Mouse (Mus musculus) neural tube, embryonic 11.5 days (tissue): ENCODE measurements around the gene Selenoi. TPM values are rescaled to one million over a fixed set of nuclear protein-coding genes. Genes with fewer than 3 reads are reported as not detected.

Experiments used
- ATAC-seq: fragments of 200-750 bp; cut with Nextera tagmentation; 2 replicates; pipeline ENCODE4 v1.8.0; 2017; ENCODE audit warnings: moderate number of reproducible peaks, mild to moderate bottlenecking, moderate TSS enrichment, moderate library complexity; ENCODE audit not compliant: insufficient read depth, low FRiP score, low TSS enrichment
- DNase-seq: peaks from one replicate; pipeline ENCODE4 v3.0.0-alpha.2; 2015; ENCODE audit warnings: low spot score
- H3K27ac ChIP-seq: fragments of 300-500 bp; sonication (generic); 2 replicates; pipeline ENCODE4 v1.5.1; 2014; ENCODE audit warnings: low read depth, mild to moderate bottlenecking, low read length
- H3K27me3 ChIP-seq: fragments of 300-500 bp; sonication (generic); 2 replicates; pipeline ENCODE4 v1.6.1; 2014; ENCODE audit warnings: mild to moderate bottlenecking, low read length, mixed read lengths; ENCODE audit not compliant: control insufficient read depth, insufficient read depth
- H3K36me3 ChIP-seq: fragments of 300-500 bp; sonication (generic); 2 replicates; pipeline ENCODE4 v1.6.1; 2014; ENCODE audit warnings: mild to moderate bottlenecking, low read length, moderate library complexity, mixed read lengths; ENCODE audit not compliant: control insufficient read depth, insufficient read depth
- H3K4me1 ChIP-seq: fragments of 300-500 bp; sonication (generic); 2 replicates; pipeline ENCODE4 v1.6.1; 2014; ENCODE audit warnings: low read length, mixed read lengths; ENCODE audit not compliant: control insufficient read depth, insufficient read depth
- H3K4me2 ChIP-seq: fragments of 300-500 bp; sonication (generic); 2 replicates; pipeline ENCODE4 v1.6.1; 2014; ENCODE audit warnings: low read depth, mild to moderate bottlenecking, moderate library complexity
- H3K4me3 ChIP-seq: fragments of 300-500 bp; sonication (generic); 2 replicates; pipeline ENCODE4 v1.5.1; 2014; ENCODE audit warnings: low read depth, low read length
- H3K9ac ChIP-seq: fragments of 300-500 bp; sonication (generic); 2 replicates; pipeline ENCODE4 v1.6.1; 2014; ENCODE audit warnings: mild to moderate bottlenecking, low read length
- H3K9me3 ChIP-seq: fragments of 300-500 bp; sonication (generic); 2 replicates; pipeline ENCODE4 v1.6.1; 2016; ENCODE audit warnings: low read length; ENCODE audit not compliant: control insufficient read depth
- WGBS: fragments of 180-500 bp; shearing (Covaris S2); extraction: QIAGEN DNeasy Blood & Tissue Kit; methylation state at CpG from one replicate; pipeline ENCODE4 v1.1.7; 2014; 5-methylcytosine and 5-hydroxymethylcytosine counted together
- polyA plus RNA-seq: library from polyadenylated mRNA; unstranded; fragments of >200 nt; fragmentation: Nextera tagmentation; extraction: Ambion mirVana; gene quantifications from 2 replicates; pipeline ENCODE4 v1.2.1, GENCODE M21; 2014

The Selenoi gene
- polyA plus RNA-seq, 1 experiment from 2014 or later = 28.2 TPM

DNA sequence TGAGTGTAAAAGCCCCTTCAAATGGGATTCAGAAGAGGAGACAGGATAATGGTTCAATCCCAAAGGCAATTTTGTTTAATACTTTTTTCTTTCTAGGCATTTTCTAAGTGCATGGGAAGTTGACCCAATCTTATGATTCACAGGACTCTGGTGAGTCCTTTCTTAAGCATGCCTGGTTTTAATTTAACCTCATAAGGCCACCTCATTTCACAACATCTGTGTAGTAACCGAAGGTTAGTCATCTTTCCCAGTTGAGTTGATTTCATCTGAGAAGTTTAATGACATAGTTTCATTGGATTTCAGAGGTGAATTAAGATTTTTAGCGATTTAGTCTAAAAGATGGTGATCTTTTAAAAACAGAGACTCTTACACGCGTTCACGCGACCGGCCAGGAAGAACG is 9.7 kb upstream of the Selenoi start:
- no peak overlapping the region for H3K27ac ChIP-seq
- no peak overlapping the region for H3K9ac ChIP-seq
- no peaks in the 10 kb centered on the region for H3K4me1 ChIP-seq
- H3K9me3 ChIP-seq = no peaks in the 10 kb centered on the region
- H3K4me2 ChIP-seq = no peak overlapping the region
- H3K4me3 ChIP-seq = no peak overlapping the region
- H3K36me3 ChIP-seq = no peaks in the 10 kb centered on the region
- DNase-seq = no peak
- WGBS = 97% methylated on average over 8 of the region's 8 CpGs
- ATAC-seq = no peak
- no peaks in the 10 kb centered on the region for H3K27me3 ChIP-seq

DNA sequence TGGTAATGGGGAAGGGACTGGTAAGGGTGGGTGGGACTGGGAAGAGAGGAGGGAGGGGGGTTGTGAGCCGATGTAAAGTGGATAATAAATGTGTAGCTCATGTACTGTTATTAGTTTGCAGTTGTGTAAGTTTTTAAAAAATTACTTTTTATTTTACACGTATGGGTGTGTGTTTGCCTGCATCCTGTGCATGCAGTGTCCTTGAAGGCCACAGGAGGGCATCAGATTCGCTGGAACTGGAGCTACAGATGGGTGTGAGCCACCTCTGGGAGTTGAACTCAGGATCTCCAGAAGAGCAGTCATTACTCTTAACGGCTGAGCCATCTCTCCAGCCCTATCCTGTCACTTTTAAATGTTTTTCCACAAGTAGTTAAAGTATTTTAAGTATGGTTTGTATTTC is 1.5 kb upstream of the Selenoi start:
- no peak for ATAC-seq
- Histone ChIP-seq H3K36me3 (no peaks in the 10 kb centered on the region), H3K9me3 (no peaks in the 10 kb centered on the region), H3K4me3 (no peak overlapping the region), H3K4me1 (0 out of 2 replicates have a peak, but pooled peaks cover 9% of the 10 kb centered on the region), H3K27me3 (no peaks in the 10 kb centered on the region), H3K4me2 (no peak overlapping the region), H3K9ac (no peak overlapping the region), H3K27ac (no peak overlapping the region)
- 86% methylated on average over 4 of the region's 4 CpGs for WGBS
- DNase-seq = no peak

DNA sequence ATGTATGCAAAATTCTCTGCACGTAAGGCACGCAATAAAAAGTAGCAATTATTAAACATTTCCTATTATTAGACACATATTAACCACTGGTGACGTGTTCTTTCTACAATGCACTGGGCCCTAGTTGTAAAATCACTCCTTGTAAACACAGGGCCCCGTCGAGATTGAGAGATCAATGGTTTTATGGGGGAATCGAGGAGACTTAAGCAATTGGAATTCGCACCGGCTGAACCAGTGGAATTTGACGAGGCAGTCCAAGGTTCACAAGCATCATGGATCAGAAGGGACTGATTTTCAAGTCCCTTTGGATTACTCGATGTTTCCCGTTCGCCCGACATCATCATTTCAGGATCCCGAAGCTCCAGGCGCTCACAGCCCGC is 500 bp upstream of the Selenoi start:
- Histone ChIP-seq H3K9me3 (no peaks in the 10 kb centered on the region), H3K4me2 (peak overlapping the region; percentile 55), H3K27ac (peak overlapping the region; percentile 45; the same call in 1 of the 2 replicates), H3K9ac (peak overlapping the region; percentile 55), H3K27me3 (no peaks in the 10 kb centered on the region), H3K4me3 (peak overlapping the region; percentile 75), H3K36me3 (no peaks in the 10 kb centered on the region), H3K4me1 (0 out of 2 replicates have a peak, but pooled peaks cover 9% of the 10 kb centered on the region)
- 49% methylated on average over 16 of the region's 16 CpGs for WGBS
- ATAC-seq (no peak), DNase-seq (no peak)

DNA sequence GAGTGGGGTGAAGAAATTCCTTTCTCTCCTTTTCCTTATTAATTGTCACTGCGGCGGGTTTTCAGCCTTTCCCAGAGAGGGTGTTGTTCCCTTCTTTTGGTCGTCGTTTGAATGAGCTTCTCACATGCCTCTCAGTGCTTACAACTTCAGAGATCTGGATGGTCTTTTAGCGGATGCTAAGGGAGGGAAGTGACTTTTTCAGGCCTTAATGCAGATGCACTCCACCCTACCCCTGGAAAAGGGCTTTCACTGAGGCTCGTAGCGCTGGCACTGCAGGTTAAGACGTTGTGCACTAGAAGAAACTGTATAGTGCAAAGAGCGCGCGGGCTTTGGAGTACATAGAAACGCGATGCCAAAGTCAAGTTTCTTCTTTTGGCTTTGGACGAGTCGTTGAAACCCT is 661 bp downstream of the Selenoi start:
- 5% methylated on average over 15 of the region's 15 CpGs for WGBS
- H3K36me3 ChIP-seq = no peaks in the 10 kb centered on the region
- peak overlapping the region; percentile 75 for H3K4me3 ChIP-seq
- peak overlapping the region; percentile 85 for H3K4me2 ChIP-seq
- no peaks in the 10 kb centered on the region for H3K27me3 ChIP-seq
- no peak for ATAC-seq
- H3K9me3 ChIP-seq = no peaks in the 10 kb centered on the region
- peak overlapping the region; percentile 73 for H3K9ac ChIP-seq
- 0 out of 2 replicates have a peak, but pooled peaks cover 9% of the 10 kb centered on the region for H3K4me1 ChIP-seq
- peak overlapping the region; percentile 85 for H3K27ac ChIP-seq
- no peak for DNase-seq

DNA sequence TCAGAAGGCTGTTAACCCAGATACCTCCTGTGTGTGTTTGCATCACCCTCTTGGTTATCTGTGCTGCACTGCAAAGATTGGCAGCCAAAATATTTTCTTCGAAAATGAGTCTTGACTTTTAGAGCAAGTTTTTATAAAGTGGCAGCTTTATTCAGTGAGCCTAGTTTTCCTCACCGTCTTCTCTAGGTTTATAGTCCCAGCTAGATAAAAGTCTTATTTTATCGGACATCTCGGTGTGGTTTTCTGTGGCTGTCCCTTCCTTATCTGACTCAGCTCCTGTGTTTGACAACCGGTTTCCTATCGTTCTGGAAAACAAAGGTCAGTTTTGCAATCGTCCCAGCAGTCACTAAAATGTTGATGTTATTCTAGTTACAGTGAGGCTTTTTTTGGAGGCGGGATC is 1.6 kb downstream of the Selenoi start:
- no peak for DNase-seq
- no peaks in the 10 kb centered on the region for H3K9me3 ChIP-seq
- peak overlapping the region; percentile 22; the same call in 1 of the 2 replicates for H3K9ac ChIP-seq

DNA sequence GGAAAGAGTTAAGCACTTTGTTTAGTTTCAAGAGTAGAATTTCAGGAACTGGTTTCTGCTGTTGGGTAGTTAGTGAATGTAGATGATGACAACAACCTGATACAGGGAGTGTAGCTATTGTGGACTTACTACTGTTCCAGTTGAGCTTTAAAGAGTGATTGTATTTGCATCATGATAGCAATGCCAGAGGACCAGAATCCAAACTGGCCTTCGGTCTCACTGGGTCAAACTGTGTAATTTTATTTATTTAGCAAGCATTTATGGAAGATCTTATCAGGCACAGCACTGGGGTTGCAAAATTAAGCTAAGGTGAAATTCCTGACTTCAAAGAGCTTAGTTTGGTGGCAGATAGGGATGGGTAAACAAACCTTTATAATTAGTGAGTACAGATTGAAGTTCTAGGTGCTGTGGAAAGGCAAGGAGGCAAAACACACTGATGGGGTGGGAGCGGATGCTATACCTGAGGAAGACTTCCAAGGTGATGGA is 3.3 kb downstream of the Selenoi start:
- WGBS = 95% methylated on average over 2 of the region's 2 CpGs
- no peak for ATAC-seq
- H3K9ac ChIP-seq = no peak overlapping the region
- H3K9me3 ChIP-seq = no peaks in the 10 kb centered on the region
- no peak overlapping the region for H3K4me3 ChIP-seq
- H3K27me3 ChIP-seq = no peaks in the 10 kb centered on the region
- H3K36me3 ChIP-seq = no peaks in the 10 kb centered on the region
- H3K4me1 ChIP-seq = 0 out of 2 replicates have a peak, but pooled peaks cover 9% of the 10 kb centered on the region
- H3K4me2 ChIP-seq = no peak overlapping the region
- H3K27ac ChIP-seq = no peak overlapping the region
- no peak for DNase-seq

More for the DNA sequence above, 1.6 kb downstream of the Selenoi start:
- Histone ChIP-seq H3K4me2 (peak overlapping the region; percentile 85), H3K4me3 (no peak overlapping the region), H3K36me3 (no peaks in the 10 kb centered on the region), H3K4me1 (0 out of 2 replicates have a peak, but pooled peaks cover 9% of the 10 kb centered on the region), H3K27ac (no peak overlapping the region), H3K27me3 (no peaks in the 10 kb centered on the region)
- ATAC-seq = no peak
- 72% methylated on average over 8 of the region's 8 CpGs for WGBS

DNA sequence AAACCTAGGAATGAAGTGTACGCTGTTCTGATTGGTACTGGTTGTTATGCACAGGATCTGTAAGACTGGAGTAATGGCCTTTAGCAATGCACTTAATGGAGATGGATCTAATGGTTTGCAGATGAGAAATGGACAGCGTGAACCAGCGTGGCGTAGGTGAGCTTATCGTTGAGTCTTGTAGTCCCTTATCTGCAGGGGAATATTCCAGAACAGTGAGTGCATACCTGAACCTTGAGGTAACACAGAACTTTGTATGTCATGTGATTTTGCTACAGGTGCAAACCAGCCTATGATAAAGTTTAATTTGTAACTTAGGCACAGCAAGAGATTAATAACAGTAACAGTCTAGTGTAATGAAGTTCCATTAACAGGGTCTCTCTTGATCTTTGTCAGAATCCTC is 6.2 kb downstream of the Selenoi start:
- no peak for ATAC-seq
- H3K9ac ChIP-seq = no peak overlapping the region
- no peak overlapping the region for H3K4me3 ChIP-seq
- H3K27me3 ChIP-seq = no peaks in the 10 kb centered on the region
- no peak for DNase-seq
- H3K4me1 ChIP-seq = 0 out of 2 replicates have a peak, but pooled peaks cover 9% of the 10 kb centered on the region
- H3K36me3 ChIP-seq = no peaks in the 10 kb centered on the region
- H3K9me3 ChIP-seq = no peaks in the 10 kb centered on the region
- 98% methylated on average over 5 of the region's 5 CpGs for WGBS
- H3K4me2 ChIP-seq = no peak overlapping the region
- no peak overlapping the region for H3K27ac ChIP-seq

DNA sequence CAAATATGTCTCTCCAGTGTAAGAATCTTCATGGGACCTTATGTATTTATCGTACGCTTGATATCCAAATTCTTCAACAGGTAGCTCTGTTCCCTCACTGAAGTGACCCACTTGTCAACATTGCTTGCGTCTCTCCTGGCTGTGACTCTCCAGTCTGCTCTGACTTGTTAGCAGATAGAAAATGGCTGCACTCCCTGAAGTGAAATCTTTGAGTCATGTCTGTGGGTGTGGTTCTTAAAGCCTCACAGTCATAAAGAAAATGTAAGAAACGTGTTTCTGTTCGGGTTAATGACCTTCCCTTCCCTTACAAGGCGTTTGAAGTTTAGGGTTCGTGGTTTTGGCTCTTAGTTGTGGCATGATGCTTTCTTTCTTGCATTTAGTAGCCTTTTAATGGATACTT is 8.2 kb downstream of the Selenoi start:
- H3K36me3 ChIP-seq = no peaks in the 10 kb centered on the region
- no peaks in the 10 kb centered on the region for H3K27me3 ChIP-seq
- no peak overlapping the region for H3K27ac ChIP-seq
- H3K4me1 ChIP-seq = 0 out of 2 replicates have a peak, but pooled peaks cover 4% of the 10 kb centered on the region
- H3K9me3 ChIP-seq = no peaks in the 10 kb centered on the region
- WGBS = 91% methylated on average over 7 of the region's 7 CpGs
- ATAC-seq (no peak), DNase-seq (no peak)
- H3K9ac ChIP-seq = no peak overlapping the region
- no peak overlapping the region for H3K4me3 ChIP-seq
- H3K4me2 ChIP-seq = no peak overlapping the region

DNA sequence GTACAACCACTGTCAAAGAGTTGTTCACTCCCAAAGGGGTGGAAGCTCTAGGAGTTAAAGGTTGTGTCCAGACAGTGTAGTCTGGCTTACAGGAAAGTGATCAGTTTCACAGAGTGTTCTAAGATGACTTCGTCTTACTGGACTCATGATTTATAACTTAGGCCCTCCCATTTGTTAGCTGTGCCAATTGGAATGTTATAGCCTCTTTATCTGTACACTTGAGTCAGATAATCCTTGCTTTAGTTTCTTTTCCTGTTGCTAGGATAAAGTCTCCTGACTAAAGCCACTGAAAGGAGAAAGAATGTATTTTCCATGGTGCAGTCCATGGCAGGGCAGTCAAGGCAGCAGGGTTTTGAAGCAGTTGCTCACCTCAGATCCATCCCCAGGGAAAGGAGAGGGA is 10.0 kb downstream of the Selenoi start:
- H3K4me3 ChIP-seq = no peak overlapping the region
- no peak overlapping the region for H3K27ac ChIP-seq
- H3K27me3 ChIP-seq = no peaks in the 10 kb centered on the region
- H3K9ac ChIP-seq = no peak overlapping the region
- 0 out of 2 replicates have a peak, but pooled peaks cover 4% of the 10 kb centered on the region for H3K4me1 ChIP-seq
- H3K4me2 ChIP-seq = no peak overlapping the region
- WGBS = 51% methylated on average over 1 of the region's 1 CpGs
- ATAC-seq (no peak), DNase-seq (no peak)
- H3K36me3 ChIP-seq = no peaks in the 10 kb centered on the region
- H3K9me3 ChIP-seq = no peaks in the 10 kb centered on the region
